Mouse (Mus musculus) stomach, postnatal 0 days (tissue): Measurements from ENCODE around the gene Npas2.
A peak's percentile ranks its signal among the peaks of the same experiment; 100 is the strongest.

ENCODE experiments used
- CTCF ChIP-seq: IDR thresholded peaks from 2 replicates; pipeline ENCODE4 v1.5.1; 2016; ENCODE audit warnings: antibody characterized with exemption, low read depth, mild to moderate bottlenecking, moderate library complexity
- EP300 ChIP-seq: optimal IDR thresholded peaks from 2 replicates; pipeline ENCODE3; 2016; ENCODE audit warnings: antibody characterized with exemption

GRCm38 (mm10) chr1:39344981-39345600 lies 151.6 kb downstream of the Npas2 start:
- TF ChIP-seq EP300 (no peak), CTCF (peak; percentile 68)
